Mouse (Mus musculus) bone marrow macrophage, adult 2 months (primary cell): ENCODE measurements around the gene Ccdc57. TPM values are rescaled to one million over a fixed set of nuclear protein-coding genes. Genes with fewer than 3 reads are reported as not detected.
A peak's percentile ranks its signal among the peaks of the same experiment; 100 is the strongest.
"Not testable (repeated sequence)": the region's sequence is repeated elsewhere in the genome, so short reads cannot be mapped to it uniquely, and the experiment has no call there.

Source experiments
- H3K27ac ChIP-seq: 2 replicates; pipeline ENCODE4 v1.5.1; 2012; ENCODE audit warnings: low read depth, low read length; ENCODE audit not compliant: insufficient read depth
- H3K4me1 ChIP-seq: 2 replicates; pipeline ENCODE4 v1.6.1; 2012; ENCODE audit warnings: low read length; ENCODE audit not compliant: control insufficient read depth, insufficient read depth
- H3K4me3 ChIP-seq: 2 replicates; pipeline ENCODE4 v1.5.1; 2012; ENCODE audit warnings: mild to moderate bottlenecking, low read length, moderate library complexity; ENCODE audit not compliant: insufficient read depth
- CTCF ChIP-seq: IDR thresholded peaks from 2 replicates; pipeline ENCODE4 v1.5.1; 2012; ENCODE audit warnings: low read depth, mild to moderate bottlenecking, low read length, moderate library complexity
- POLR2A ChIP-seq: IDR thresholded peaks from 2 replicates; pipeline ENCODE4 v1.6.1; 2012; ENCODE audit warnings: mild to moderate bottlenecking, low read depth, low read length, borderline replicate concordance
- polyA plus RNA-seq: library from polyadenylated mRNA; stranded (reverse); fragments of >200 nt; gene quantifications from 2 replicates; pipeline ENCODE4 v1.2.4, GENCODE M21; 2012; ENCODE audit not compliant: missing spikeins, insufficient read depth, insufficient read length

Ccdc57 gene
- polyA plus RNA-seq, 1 experiment, result 4.1 TPM

- no peak for TF ChIP-seq CTCF
- TF ChIP-seq POLR2A, result no peak
- H3K4me1 ChIP-seq, result peaks cover 4% of the 10 kb centered on the region
- no peak overlapping the region for H3K4me3 ChIP-seq
- H3K27ac ChIP-seq, result no peak overlapping the region
Observed at GRCm38 (mm10) chr11:120789810-120790209, 142.9 kb downstream of the Ccdc57 start.

- Histone ChIP-seq H3K4me1 (peaks cover 4% of the 10 kb centered on the region), H3K27ac (no peak overlapping the region), H3K4me3 (no peak overlapping the region)
- TF ChIP-seq POLR2A (no peak), CTCF (no peak)
Observed at GRCm38 (mm10) chr11:120789355-120789754, 143.3 kb downstream of the Ccdc57 start.

- not testable (repeated sequence) for H3K4me3 ChIP-seq, H3K4me1 ChIP-seq, H3K27ac ChIP-seq
Observed at GRCm38 (mm10) chr11:120788460-120788859, 144.2 kb downstream of the Ccdc57 start.

GRCm38 (mm10) chr11:120785145-120785544 is 147.5 kb downstream of the Ccdc57 start:
- TF ChIP-seq POLR2A (no peak), CTCF (no peak)
- Histone ChIP-seq H3K27ac (no peak overlapping the region), H3K4me3 (peak overlapping the region; percentile 98), H3K4me1 (peaks cover 4% of the 10 kb centered on the region)

- Histone ChIP-seq H3K4me1 (peaks cover 4% of the 10 kb centered on the region), H3K27ac (peak within 1 kb of the TSS; percentile 46; the same call in 1 of the 2 replicates), H3K4me3 (peak within 1 kb of the TSS; percentile 98)
- TF ChIP-seq POLR2A (no peak), CTCF (no peak)
Observed at GRCm38 (mm10) chr11:120784064-120784791, 148.4 kb downstream of the Ccdc57 start, which contains the start of the genes Rfng and Gps1. Gene Rfng, minus strand, starts transcription at chr11:120784207. Gene Gps1, plus strand, starts transcription at chr11:120784272.

GRCm38 (mm10) chr11:120783426-120784063 is 149.1 kb downstream of the Ccdc57 start:
- TF ChIP-seq CTCF (no peak), POLR2A (no peak)
- peak overlapping the region; percentile 20; the same call in 1 of the 2 replicates for H3K27ac ChIP-seq
- peak overlapping the region; percentile 89 for H3K4me3 ChIP-seq
- H3K4me1 ChIP-seq, result peaks cover 4% of the 10 kb centered on the region

GRCm38 (mm10) chr11:120781361-120781760 is 151.3 kb downstream of the Ccdc57 start:
- not testable (repeated sequence) for H3K4me1 ChIP-seq, H3K4me3 ChIP-seq

GRCm38 (mm10) chr11:120779876-120780275 is 152.8 kb downstream of the Ccdc57 start:
- Histone ChIP-seq H3K27ac (no peak overlapping the region), H3K4me3 (no peak overlapping the region), H3K4me1 (no peaks in the 10 kb centered on the region; the same call in 1 of the 2 replicates)
- TF ChIP-seq CTCF (no peak), POLR2A (no peak)

More at GRCm38 (mm10) chr11:120781361-120781760, 151.3 kb downstream of the Ccdc57 start:
- H3K27ac ChIP-seq, result not testable (repeated sequence)

GRCm38 (mm10) chr11:120777123-120777522 is 155.5 kb downstream of the Ccdc57 start:
- TF ChIP-seq POLR2A (no peak), CTCF (no peak)
- Histone ChIP-seq H3K27ac (no peak overlapping the region), H3K4me3 (no peak overlapping the region), H3K4me1 (no peaks in the 10 kb centered on the region; the same call in 1 of the 2 replicates)

Other genes starting within 250 kb of the Ccdc57 start
- gene Cenpx, start 219.1 kb downstream of the Ccdc57 start, polyA plus RNA-seq, result 109 and 110 TPM in 2 replicates
- 34.3 and 46.1 TPM in 2 replicates for gene Lrrc45, start 218.9 kb downstream of the Ccdc57 start, polyA plus RNA-seq
- gene Rac3, start 211.4 kb downstream of the Ccdc57 start, polyA plus RNA-seq, result 14.3 and 18.1 TPM in 2 replicates
- gene Dcxr, start 205.6 kb downstream of the Ccdc57 start, polyA plus RNA-seq, result 65.0 and 65.6 TPM in 2 replicates
- 57.0 and 81.4 TPM in 2 replicates for gene Cbr2, start 200.8 kb downstream of the Ccdc57 start, polyA plus RNA-seq
- 13.2 and 32.4 TPM in 2 replicates for gene Hmga1b, start 170.1 kb downstream of the Ccdc57 start, polyA plus RNA-seq
- gene Rfng, start 148.7 kb downstream of the Ccdc57 start, polyA plus RNA-seq, result 18.3 and 22.6 TPM in 2 replicates
- 34.7 and 41.1 TPM in 2 replicates for gene Gps1, start 148.6 kb downstream of the Ccdc57 start, polyA plus RNA-seq
- 22.7 and 28.5 TPM in 2 replicates for gene Dus1l, start 136.5 kb downstream of the Ccdc57 start, polyA plus RNA-seq
- gene Fasn, start 108.3 kb downstream of the Ccdc57 start, polyA plus RNA-seq, result 6.9 and 8.1 TPM in 2 replicates
- 45.2 and 50.5 TPM in 2 replicates for gene Slc16a3, start 15.6 kb upstream of the Ccdc57 start, polyA plus RNA-seq
- 80.3 and 87.4 TPM in 2 replicates for gene Csnk1d, start 58.5 kb upstream of the Ccdc57 start, polyA plus RNA-seq
- not detected in 2 replicates for gene Cd7, start 106.5 kb upstream of the Ccdc57 start, polyA plus RNA-seq
- gene Sectm1b, start 130.7 kb upstream of the Ccdc57 start, polyA plus RNA-seq, result not detected in 2 replicates
- 0.88 TPM in 1 of 2 replicates, not detected in the other for gene Sectm1a, start 148.3 kb upstream of the Ccdc57 start, polyA plus RNA-seq
- not detected in 2 replicates for gene Tex19.2, start 185.8 kb upstream of the Ccdc57 start, polyA plus RNA-seq
- gene Tex19.1, start 213.3 kb upstream of the Ccdc57 start, polyA plus RNA-seq, result not detected in 2 replicates
- not detected in 2 replicates for gene Uts2r, start 227.4 kb upstream of the Ccdc57 start, polyA plus RNA-seq